Mouse (Mus musculus) bone marrow macrophage, adult 2 months (primary cell): ENCODE data around the gene Crocc.

Experiments
- CTCF ChIP-seq: IDR thresholded peaks from 2 replicates; pipeline ENCODE4 v1.5.1; 2012; ENCODE audit warnings: low read depth, mild to moderate bottlenecking, low read length, moderate library complexity
- POLR2A ChIP-seq: IDR thresholded peaks from 2 replicates; pipeline ENCODE4 v1.6.1; 2012; ENCODE audit warnings: mild to moderate bottlenecking, low read depth, low read length, borderline replicate concordance

GRCm38 (mm10) chr4:141052442-141052841 is 7.9 kb downstream of the Crocc start:
- no peak for TF ChIP-seq POLR2A
- no peak for TF ChIP-seq CTCF
